Mouse (Mus musculus): Measurements from ENCODE around the gene Unc93a2. TPM values are rescaled to one million over a fixed set of nuclear protein-coding genes. Genes with fewer than 3 reads are reported as not detected.
"Not testable (repeated sequence)": the region's sequence is repeated elsewhere in the genome, so short reads cannot be mapped to it uniquely, and the experiment has no call there.

Gene Unc93a2
- polyA plus RNA-seq, 1 experiment from 2014 or later = not detected

DNA sequence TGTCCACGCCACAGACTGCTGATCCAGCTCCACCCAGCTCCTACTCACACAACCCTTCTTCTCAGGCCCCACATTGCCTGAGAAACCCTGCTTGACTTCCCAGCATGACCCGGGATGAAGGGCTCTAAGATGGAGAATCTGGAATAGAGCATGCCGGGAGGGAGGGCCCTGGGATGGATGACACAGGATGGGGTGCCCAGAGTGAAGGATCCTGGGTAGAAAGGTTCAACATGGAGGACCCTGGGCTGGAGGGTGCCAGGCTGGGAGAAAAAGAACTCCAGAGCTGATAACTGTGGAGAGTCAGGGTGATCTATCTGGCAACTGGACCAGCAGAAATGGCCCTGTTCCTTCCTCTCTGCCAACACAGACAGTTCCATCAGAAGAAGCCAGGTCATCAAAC is 19.6 kb downstream of the Unc93a2 start:
- not testable (repeated sequence) for H3K36me3 ChIP-seq; H3K9ac ChIP-seq; H3K9me3 ChIP-seq; H3K4me3 ChIP-seq; H3K4me2 ChIP-seq (replicated peaks); H3K27ac ChIP-seq; H3K4me1 ChIP-seq; H3K27me3 ChIP-seq; ATAC-seq (ENCODE audit: low FRiP score, low read depth)
- no CpG with 5 or more reads among the region's 3 CpGs for WGBS

DNA sequence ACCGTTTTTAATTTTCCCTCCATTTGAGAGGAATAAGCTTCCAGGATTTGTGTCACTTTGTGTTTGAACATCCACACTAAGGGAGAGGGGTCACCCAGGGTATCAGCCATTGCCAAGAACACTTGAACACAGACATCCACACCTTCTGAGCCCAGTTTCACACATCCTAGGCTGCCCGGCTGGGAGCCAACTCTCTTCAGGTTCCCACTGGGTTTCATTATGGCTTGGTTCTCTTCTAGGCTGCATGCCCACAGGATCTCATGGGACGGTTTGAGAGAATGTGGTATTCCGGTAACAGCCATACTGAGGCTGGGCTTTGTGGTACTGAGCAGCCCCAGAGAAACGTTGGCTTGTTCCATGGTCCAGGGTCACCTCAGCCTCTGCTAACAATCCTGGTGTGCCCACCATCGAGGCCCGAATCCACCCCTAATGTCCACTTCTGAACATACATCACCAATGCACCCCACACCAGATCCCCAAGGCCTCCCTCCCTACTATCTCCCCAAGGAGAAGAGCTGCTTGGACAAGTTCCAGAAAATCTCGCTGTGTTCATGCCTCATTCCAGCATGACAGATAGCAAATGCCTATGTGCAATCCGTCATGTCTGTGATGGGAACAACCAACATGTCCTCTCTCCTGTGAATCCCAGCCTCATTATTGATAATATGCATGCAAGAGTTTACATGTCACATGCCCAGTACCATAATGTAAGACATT is 24.4 kb downstream of the Unc93a2 start:
- not testable (repeated sequence) for H3K27ac ChIP-seq; H3K27me3 ChIP-seq; ATAC-seq (ENCODE audit: low FRiP score, low read depth); H3K4me2 ChIP-seq (replicated peaks); H3K36me3 ChIP-seq; H3K4me1 ChIP-seq; H3K9ac ChIP-seq; H3K4me3 ChIP-seq; H3K9me3 ChIP-seq
- 88% methylated on average over 9 of the region's 9 CpGs for WGBS

DNA sequence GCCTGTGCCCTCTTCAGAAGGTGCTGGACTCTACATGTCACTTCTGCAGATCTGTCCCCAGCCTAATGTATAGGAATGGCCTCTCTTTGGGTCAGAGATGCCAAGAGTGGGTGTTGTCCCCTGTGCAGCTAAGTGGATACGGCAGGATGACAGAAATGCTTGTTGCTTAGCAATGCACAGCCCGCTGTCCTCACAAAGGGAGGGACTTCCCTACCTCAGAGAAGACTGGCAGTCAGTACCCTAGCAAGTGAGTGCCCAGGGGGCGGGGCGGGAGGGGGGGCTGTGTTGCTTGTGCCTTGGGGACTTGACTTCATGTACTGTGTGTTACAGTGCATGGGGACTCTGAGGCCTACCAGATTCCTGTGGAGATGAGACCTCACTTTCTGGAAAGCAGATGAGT is 25.5 kb downstream of the Unc93a2 start:
- not testable (repeated sequence) for H3K4me1 ChIP-seq; H3K4me2 ChIP-seq (replicated peaks); H3K4me3 ChIP-seq; H3K9ac ChIP-seq; H3K9me3 ChIP-seq; H3K36me3 ChIP-seq; H3K27ac ChIP-seq; H3K27me3 ChIP-seq; ATAC-seq (ENCODE audit: low FRiP score, low read depth)
- WGBS = 86% methylated on average over 4 of the region's 4 CpGs

- not testable (repeated sequence) for H3K9me3 ChIP-seq; H3K27me3 ChIP-seq; H3K36me3 ChIP-seq; H3K4me3 ChIP-seq; H3K27ac ChIP-seq; H3K4me2 ChIP-seq (replicated peaks); H3K9ac ChIP-seq; ATAC-seq (ENCODE audit: low FRiP score, low read depth); H3K4me1 ChIP-seq
- 92% methylated on average over 1 of the region's 1 CpGs for WGBS
Measured at GRCm38 (mm10) chr17:7352596-7352995, 32.7 kb downstream of the Unc93a2 start, which contains the start of gene Ttll2. Gene Ttll2, minus strand, starts transcription at chr17:7352696.

- not testable (repeated sequence) for H3K4me2 ChIP-seq (replicated peaks); H3K9ac ChIP-seq; H3K27ac ChIP-seq; H3K36me3 ChIP-seq; H3K9me3 ChIP-seq; ATAC-seq (ENCODE audit: low FRiP score, low read depth); H3K27me3 ChIP-seq; H3K4me1 ChIP-seq; H3K4me3 ChIP-seq
- 69% methylated on average over 2 of the region's 3 CpGs for WGBS
Measured at GRCm38 (mm10) chr17:7348765-7349164, 36.5 kb downstream of the Unc93a2 start.

- 78% methylated on average over 7 of the region's 9 CpGs for WGBS
- H3K9me3 ChIP-seq; H3K4me3 ChIP-seq; H3K9ac ChIP-seq; H3K4me2 ChIP-seq (replicated peaks); ATAC-seq (ENCODE audit: low FRiP score, low read depth); H3K36me3 ChIP-seq; H3K27ac ChIP-seq; H3K27me3 ChIP-seq; H3K4me1 ChIP-seq: not testable (repeated sequence)
Measured at GRCm38 (mm10) chr17:7337381-7337780, 47.9 kb downstream of the Unc93a2 start.

DNA sequence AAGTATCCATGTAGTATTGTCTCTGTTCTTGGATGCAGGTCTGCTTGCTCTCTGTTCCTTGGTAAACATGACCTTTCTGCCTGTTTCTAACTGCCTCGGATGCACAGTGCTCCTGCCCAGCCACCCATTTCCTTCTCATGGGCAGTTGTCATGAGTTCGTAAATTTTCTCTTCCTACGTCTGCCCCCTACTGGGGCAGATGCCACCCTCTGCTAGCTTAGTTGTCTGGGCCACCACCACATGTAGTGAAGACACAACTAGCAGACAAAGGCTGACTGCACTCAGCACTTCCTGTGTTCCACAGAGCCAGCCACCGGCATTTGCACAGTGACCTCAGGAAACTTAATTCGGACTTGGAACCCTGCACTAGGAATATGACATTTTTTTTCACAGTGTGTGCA is 52.5 kb downstream of the Unc93a2 start:
- not testable (repeated sequence) for H3K27me3 ChIP-seq; H3K9ac ChIP-seq; H3K9me3 ChIP-seq; H3K4me2 ChIP-seq (replicated peaks); H3K4me1 ChIP-seq; H3K36me3 ChIP-seq; ATAC-seq (ENCODE audit: low FRiP score, low read depth); H3K27ac ChIP-seq; H3K4me3 ChIP-seq
- 67% methylated on average over 3 of the region's 5 CpGs for WGBS

GRCm38 (mm10) chr17:7326415-7326814 is 58.8 kb downstream of the Unc93a2 start:
- not testable (repeated sequence) for H3K36me3 ChIP-seq; H3K4me1 ChIP-seq; ATAC-seq (ENCODE audit: low FRiP score, low read depth); H3K4me3 ChIP-seq; H3K27ac ChIP-seq; H3K9me3 ChIP-seq; H3K4me2 ChIP-seq (replicated peaks); H3K27me3 ChIP-seq; H3K9ac ChIP-seq
- 72% methylated on average over 8 of the region's 8 CpGs for WGBS

- not testable (repeated sequence) for H3K27ac ChIP-seq, H3K4me3 ChIP-seq
- 92% methylated on average over 5 of the region's 5 CpGs for WGBS
Measured at GRCm38 (mm10) chr17:7324346-7324745, 60.9 kb downstream of the Unc93a2 start, which contains the start of gene Tcp10a. Gene Tcp10a, plus strand, starts transcription at chr17:7324646.

GRCm38 (mm10) chr17:7319789-7320188 is 65.5 kb downstream of the Unc93a2 start:
- not testable (repeated sequence) for ATAC-seq (ENCODE audit: low FRiP score, low read depth); H3K4me3 ChIP-seq; H3K27me3 ChIP-seq; H3K9me3 ChIP-seq; H3K9ac ChIP-seq; H3K4me1 ChIP-seq; H3K4me2 ChIP-seq (replicated peaks); H3K27ac ChIP-seq; H3K36me3 ChIP-seq
- WGBS = 83% methylated on average over 6 of the region's 6 CpGs

More at GRCm38 (mm10) chr17:7324346-7324745, 60.9 kb downstream of the Unc93a2 start, which contains the start of gene Tcp10a:
- H3K27me3 ChIP-seq; H3K36me3 ChIP-seq; H3K4me2 ChIP-seq (replicated peaks); ATAC-seq (ENCODE audit: low FRiP score, low read depth); H3K9me3 ChIP-seq; H3K9ac ChIP-seq; H3K4me1 ChIP-seq: not testable (repeated sequence)

GRCm38 (mm10) chr17:7315693-7316382 is 69.4 kb downstream of the Unc93a2 start:
- H3K4me3 ChIP-seq; H3K9ac ChIP-seq; H3K4me2 ChIP-seq (replicated peaks); H3K9me3 ChIP-seq; H3K27ac ChIP-seq; ATAC-seq (ENCODE audit: low FRiP score, low read depth); H3K27me3 ChIP-seq; H3K36me3 ChIP-seq; H3K4me1 ChIP-seq: not testable (repeated sequence)
- WGBS = 78% methylated on average over 8 of the region's 8 CpGs

All from limb, embryonic 13.5 days (tissue).